Mouse (Mus musculus) kidney, postnatal 10 days (tissue): ENCODE measurements around the gene Psd.
A peak's percentile ranks its signal among the peaks of the same experiment; 100 is the strongest.

Experiments used
- DNase-seq: peaks from one replicate; pipeline ENCODE4 v3.0.0; 2021; ENCODE audit warnings: mixed read lengths

Psd gene

DNA sequence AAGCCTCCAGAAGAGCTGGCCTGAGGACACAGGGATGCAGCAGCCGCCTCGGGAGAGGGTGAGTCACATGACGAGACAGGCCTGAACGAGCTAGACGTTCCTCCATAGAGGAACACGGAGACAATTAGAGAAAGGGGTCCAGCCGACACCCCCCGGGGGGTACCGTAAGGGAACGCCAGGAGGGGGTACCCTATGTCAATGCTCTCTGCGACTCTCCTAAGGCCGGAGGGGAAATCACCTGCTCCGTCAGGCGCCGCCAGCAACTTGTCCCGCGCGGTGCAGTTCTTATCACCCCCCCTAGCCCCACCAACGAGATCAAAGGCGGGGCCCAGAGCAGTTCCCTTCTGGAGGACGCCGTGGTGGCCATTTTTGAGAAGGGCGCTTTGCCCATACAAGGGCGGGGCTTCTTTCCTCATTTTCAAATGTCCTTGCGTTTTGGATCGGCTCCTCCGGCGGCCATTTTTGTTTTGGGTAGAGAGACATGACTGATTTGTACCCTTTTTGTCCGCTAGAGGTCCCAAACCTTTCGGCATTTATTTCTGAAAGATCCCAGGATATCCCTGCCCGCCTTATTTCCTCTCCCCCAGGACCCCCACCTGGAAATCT lies 11.5 kb upstream of the Psd start, which contains the start of gene Cuedc2:
Cuedc2 (minus strand) TSS at position 372 of the 606 bp plus-strand sequence.
- peak; percentile 97 for DNase-seq

DNA sequence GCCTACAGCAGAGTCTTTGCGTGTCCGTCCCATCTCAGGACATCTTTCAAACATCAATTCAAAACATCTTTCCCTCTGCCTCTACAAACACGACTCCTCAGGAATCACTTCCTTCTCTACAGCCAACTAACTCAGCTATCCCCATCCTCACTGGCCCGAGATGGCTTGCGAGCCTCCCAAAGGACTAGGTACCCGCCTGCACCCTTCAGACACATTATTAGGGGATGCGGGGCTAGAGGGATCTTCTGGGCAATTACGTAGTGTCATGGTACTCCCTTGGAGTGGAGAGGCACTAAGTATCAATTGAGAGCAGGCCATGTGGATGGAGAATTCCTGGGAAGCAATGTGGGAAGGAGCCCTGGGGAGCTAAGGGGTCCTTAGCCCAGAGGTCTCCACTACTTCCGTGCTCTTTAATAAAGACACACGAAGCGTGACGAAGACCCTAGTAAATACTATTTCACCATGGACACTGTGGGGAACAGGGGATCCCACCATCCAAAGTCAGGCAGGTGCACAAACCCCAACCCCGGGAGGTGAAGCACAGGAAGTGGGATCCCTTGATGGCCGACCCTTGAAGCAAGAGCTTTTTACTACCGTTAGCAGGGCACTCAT lies 10.9 kb upstream of the Psd start:
- no peak for DNase-seq

DNA sequence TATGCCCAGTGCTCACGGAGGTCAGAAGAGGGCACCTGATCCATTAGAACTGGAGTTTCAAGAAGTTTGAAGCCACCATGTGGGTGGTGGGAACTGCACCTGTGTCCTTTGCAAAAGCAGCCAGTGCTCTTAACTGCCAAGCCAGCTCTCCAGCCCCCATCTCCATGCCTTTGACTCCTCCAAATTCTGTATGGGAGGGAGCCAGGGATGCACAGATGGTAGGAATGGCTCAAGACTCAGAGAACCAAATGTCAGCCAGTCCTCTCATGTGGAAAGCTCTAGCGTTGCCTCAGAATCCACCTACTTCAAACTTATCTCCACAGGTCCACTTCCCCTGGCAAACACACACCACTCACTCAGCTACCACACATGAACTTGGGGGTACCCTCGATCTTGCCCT lies 7.0 kb upstream of the Psd start:
- no peak for DNase-seq

DNA sequence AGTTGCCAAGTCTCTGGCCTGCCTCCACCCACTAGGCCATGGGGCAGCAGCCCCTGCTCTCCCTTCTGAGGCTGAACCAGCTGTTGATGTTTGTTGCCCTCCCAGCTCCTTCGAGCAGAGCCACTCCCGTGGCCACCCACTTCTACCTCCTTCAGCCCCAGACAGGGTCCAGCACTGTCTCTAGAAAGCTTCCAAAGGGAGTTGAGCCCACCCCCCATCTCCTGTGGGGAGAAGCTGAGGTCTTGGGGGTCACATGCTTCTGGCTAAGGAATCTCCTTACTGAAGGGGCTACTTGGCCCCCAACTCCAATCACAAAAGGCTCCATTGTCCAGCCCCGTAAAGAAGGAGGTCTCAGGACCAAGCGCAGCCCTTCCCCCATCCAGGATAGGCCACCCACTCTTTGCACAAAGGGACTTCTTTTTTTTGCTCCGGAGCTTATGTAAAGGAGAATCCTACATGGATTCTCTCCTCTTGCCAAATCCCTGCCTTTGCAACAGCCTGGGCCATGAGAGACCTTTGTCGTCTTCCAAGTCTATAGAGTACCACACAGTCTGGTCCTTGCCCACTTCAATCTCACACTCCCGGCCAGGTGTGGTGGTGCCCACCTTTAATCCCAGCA lies 5.9 kb upstream of the Psd start:
- no peak for DNase-seq

DNA sequence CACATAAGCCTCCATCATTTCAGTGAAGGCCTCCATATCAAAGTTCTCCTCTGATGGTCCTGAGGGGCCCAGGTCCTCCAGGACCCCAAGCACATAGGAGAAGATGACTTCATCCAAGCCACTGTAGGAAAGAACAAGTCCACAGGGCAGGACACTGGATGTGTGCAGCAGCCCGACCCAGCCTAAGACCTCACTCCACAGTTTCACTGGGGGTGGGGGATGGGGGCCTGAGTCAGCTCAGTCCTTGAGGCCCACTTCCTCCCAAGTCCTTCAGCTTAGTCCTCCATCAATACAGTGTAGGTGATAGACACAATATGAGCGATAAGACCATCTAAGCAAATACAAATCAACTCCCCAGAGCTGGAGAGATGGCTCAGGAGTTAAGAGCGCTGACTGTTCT lies 5.0 kb upstream of the Psd start:
- DNase-seq, result no peak

DNA sequence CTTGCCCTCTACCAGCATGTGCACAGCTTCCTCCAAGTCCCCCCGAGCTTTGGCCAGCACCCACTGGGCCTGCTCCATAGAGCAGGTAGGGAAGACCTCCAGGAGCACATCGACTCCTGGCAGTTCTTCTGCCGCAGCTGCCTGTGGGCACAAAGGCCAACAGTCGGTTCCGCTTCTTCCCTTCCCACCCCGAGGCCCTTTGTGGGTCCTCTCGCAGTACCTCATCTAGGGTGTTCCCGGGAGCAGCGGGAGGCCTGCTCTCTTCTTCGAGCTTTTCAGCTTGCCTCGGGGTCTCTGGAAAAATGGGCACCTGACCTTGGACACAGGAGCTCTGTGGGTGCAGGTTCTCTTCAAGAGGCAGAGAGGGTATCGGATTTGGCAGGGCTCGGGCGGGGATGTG lies 4.4 kb upstream of the Psd start:
- peak; percentile 14 for DNase-seq

DNA sequence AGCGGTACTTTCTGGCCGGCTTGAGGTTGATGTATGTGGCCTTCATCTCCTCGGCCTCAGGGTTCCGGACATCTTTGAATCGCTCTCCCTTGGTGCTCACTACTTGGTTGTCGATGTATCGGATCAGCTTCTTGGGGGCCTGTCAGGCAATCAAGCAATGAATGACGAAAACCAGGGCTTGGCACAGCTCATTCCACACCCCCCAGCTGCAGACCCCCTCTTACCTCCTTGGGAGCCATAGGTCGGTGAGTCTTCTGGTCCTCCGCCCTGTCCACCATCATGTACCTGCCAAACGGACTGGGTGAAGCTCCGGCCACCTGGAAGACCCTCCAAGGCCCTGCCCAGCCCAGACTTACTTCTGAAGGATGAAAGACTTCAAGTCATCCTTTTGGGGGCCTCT lies 3.7 kb upstream of the Psd start:
- DNase-seq, result no peak

DNA sequence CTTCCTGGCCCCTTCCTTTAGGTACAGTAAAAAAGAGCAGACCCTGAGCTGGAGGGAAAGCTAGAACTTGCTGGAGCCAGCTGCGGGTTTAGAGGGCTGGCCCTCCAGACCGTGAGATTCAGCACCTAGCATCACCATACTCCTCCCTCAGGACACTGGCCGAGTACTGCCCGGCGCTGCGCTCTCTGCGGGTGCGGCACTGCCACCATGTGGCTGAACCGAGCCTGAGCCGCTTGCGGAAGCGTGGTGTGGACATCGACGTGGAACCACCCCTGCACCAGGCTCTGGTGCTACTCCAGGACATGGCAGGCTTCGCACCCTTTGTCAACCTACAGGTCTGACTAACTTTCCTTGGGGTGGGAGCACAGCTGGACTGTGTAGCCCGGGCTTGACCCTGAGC lies 3.0 kb upstream of the Psd start:
- DNase-seq, result peak; percentile 91

DNA sequence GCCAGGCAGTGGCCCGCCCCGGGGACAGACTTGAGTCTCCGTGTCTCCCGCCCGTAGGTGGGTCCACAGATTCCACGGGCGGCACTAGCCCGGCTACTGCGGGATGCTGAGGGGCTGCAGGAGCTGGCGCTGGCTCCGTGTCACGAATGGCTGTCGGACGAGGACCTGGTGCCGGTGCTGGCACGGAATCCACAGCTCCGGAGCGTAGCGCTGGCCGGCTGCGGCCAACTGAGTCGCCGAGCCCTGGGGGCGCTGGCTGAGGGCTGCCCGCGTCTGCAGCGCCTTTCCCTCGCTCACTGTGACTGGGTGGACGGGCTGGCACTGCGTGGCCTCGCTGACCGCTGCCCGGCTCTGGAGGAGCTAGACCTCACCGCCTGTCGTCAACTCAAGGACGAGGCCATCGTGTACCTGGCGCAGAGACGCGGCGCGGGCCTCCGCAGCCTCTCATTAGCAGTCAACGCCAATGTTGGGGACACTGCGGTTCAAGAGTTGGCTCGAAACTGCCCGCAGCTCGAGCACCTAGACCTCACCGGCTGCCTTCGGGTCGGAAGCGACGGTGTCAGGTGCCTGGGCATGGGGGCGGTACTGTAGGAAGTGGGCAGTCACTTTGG lies 2.2 kb upstream of the Psd start:
- peak; percentile 56 for DNase-seq

DNA sequence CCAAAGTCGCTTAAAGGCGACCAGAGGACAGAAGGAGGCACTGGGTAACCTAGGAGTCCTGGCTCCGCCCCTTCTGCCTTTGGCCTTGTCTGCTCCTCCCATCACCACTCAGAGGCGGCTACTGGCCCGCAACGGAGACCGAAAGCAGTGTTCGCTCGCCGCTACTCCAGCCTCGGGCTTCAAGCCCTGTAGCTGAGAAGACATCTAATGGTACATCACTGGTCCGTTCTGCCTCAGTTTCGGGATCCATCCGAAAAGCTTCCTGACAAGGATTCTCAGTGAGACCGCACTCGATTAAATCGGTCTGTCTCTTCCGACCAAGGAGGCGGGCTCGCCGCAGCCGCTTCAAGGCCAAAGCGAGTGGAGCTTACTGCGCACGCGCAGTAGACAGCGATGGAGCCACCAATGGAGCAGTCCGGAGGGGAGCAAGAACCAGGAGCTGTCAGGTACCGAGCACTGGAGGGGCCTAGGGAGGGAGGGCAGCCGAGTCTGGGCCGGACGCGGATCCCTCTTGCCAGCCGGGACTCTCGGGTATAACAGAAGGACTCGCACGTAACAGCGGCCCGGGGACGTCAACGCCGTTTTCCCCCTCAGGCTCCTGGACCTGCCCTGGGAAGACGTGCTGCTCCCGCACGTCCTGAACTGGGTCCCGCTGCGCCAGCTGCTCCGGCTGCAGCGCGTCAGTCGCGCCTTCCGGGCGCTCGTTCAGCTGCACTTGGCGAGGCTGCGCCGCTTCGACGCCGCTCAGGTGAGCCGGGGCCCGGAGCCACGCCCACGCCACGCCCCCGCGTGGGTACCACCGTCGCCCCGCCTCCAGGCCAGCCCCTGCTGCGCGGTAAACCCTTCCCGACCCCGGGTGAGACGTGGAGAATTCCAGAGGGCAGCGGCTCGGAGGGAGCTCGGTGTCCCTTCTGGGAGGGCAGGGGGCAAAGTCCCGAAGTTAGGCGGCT lies 1.4 kb upstream of the Psd start, which contains the start of gene Fbxl15:
Fbxl15 (plus strand) TSS at position 104 of the 950 bp plus-strand sequence.
- DNase-seq, result peak; percentile 96

DNA sequence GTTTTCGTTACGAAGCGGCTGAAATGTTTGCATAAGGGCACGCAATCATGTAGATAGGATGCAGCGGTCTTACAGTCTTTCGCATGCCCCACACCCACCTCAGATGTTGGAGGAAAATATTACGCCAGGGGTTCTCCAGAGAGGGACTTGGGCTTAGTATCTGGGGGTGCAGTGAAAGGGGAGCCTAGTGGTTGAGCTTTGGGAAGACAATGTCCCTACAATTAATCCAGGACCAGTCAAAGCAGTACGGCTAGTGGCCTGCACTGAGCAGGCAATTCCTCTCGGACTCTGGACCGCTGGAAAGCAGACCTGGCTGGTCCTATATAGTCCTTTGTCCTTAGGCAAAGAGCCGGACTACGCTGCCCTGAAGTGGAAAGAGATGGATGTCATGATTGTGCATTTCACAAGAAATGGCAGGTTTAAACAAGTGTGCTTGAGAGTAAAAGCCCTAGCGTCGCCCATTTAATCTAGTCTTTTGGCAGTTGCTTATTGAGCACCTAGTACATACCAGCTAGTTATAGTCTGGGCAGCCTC lies 642 bp upstream of the Psd start:
- peak; percentile 34 for DNase-seq

DNA sequence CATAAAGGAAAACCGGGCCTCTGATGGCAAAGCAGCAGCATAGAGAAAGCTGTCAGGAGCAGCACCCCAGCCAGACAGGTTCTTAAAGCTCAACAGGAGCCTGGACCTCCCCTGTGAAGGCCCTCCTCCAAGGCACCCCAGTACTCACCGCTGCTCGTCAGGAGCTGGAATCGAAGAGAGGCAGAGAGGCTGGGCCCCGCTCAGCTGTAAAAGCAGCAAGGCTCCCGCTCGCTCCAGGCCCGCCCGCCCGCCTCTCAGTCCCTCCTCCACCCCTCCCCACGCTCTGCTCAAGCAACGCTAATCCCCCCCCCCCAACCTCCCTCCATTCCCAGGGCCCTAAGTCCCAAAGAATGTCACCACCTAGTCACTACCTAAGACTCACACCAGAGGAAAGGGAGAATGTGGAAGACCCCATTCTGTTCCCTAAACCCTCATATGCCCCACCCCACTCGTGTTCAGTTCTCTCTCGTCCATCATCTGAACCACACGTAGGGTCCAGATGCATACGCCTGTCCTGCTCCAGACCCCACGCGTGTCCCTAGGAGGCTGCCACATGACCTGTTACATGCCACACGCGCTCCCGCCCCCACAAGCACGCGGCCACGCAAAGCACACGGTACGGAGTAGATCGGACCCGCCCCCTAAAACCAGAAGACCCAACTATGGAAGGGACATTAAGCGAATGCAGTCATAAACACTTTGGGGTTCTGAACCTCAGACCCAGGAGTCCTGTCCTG lies 769 bp downstream of the Psd start:
- no peak for DNase-seq

DNA sequence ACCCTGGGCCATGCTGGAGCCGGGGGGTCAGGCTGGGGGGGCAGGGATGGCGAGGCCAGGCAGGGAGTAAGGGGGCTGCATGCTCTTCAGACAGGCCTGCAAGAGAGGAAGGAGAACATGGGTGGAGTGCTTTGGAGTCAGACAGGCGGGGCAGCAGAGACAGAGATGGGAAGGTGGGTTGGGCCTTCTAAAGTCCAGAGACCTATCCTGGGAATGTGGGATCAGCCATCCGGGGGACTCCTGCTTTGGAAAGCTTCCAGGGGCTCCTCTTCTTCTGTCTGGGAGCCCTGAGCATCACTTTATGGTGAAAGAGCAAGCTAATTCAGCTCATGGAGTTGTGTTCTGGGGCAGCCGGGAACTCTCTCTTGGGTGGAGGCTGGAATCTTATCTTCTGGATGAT lies 2.0 kb downstream of the Psd start:
- no peak for DNase-seq

DNA sequence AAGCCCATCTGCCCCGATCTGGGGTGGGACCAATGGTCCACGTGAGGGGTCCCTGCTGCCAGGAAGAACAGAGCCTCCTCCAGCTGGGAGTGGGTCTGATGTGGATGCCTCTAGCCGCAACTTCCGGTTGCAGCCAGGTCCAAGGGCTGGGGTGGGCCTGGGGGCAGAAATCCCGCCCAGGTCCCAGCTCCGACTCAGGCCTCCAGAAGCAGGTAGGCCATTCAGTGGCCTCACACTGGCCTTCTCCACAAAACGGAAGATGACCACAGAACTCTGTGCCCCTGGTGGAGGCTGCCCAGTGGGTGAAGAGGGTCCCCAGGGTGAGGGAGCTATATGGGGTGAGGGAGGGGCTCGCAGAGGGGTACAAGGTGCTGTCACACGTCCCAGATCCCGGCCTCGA lies 2.6 kb downstream of the Psd start:
- no peak for DNase-seq

DNA sequence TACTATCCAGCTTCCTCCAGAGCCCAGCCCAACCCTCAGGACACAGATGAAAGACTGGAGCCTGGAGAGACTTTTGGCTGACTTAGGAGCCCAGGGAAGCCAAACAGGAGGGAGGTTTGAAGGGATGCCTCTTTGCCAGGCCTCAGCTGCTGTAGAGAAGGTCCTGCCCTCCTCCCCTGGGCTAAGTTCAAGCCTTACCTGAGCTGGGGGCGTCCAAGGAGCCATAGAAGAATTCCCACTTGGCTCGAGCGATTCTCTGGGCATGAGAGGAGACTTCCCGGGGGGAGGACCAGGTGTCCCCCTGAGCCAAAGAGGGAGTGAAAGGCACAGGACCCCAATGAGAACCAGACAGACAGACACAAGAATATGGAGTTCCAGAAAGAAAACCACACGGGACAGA lies 3.2 kb downstream of the Psd start:
- no peak for DNase-seq

DNA sequence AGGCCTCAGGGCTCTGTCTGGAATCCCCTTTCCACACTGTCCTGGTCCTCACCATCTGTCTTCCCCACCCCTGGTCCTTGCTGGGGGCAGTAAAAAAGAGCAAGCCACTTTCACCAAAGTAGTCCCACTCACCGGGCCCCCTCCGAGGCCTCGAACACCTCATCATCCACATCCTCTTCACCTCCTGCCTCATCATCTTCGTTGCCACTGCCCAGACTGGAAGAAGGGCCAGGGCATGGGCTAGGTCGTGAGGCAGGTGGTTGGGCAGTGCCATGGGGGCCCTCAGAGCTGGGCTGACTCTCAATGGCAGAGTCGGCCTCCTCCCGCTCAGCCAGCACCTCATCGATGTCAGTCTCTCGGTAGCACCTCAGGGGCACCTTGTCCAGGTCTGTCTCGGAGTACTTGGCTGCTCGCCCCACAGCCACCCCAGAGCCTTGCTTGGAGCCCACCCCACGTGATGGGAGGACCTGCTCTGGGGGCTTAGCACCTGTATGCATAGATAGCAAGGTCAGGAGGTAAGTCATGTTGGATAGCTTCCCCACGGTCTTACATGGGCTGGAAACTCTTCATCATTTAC lies 3.9 kb downstream of the Psd start:
- DNase-seq, result no peak

DNA sequence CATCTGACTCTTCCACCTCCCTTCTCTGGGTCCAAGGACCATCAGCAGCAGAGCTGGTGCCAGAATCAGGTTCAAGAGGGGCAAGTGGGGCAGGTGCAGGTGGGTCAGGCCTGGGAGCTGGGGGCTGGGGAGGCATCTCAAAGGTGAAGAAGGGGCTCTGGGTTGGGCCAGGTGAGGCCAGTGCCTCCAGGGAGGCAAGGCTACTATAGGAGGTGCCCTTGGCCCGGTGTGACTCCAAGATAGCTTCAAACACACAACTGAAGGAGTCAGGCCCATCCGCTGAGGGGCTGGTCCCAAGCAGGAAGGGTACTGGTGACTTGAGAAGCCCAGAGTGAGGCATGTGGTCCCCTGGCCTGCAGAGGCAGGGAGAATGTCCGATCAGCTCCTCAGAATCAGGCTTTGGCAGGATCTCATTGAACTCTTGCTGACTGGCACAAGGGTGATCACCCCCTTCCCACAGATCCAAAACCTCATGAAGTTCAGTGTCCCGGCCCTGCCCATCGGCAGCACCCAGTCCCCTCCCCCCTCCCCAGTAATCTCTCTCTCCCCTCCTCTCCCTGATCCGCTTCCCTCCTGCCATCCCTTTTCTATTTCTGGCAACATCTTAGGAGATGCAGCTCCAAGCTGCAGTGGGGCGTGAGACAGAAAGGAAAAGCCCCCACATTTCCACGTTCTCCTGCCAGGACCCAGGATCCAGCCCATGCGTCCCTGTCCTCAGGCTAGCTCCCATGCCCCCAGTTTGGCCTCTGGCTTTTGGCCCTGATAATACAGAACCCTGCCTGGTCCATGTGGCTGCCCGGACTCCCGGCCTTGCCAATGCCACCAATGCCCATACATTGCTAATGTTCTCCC lies 4.6 kb downstream of the Psd start:
- DNase-seq, result no peak

DNA sequence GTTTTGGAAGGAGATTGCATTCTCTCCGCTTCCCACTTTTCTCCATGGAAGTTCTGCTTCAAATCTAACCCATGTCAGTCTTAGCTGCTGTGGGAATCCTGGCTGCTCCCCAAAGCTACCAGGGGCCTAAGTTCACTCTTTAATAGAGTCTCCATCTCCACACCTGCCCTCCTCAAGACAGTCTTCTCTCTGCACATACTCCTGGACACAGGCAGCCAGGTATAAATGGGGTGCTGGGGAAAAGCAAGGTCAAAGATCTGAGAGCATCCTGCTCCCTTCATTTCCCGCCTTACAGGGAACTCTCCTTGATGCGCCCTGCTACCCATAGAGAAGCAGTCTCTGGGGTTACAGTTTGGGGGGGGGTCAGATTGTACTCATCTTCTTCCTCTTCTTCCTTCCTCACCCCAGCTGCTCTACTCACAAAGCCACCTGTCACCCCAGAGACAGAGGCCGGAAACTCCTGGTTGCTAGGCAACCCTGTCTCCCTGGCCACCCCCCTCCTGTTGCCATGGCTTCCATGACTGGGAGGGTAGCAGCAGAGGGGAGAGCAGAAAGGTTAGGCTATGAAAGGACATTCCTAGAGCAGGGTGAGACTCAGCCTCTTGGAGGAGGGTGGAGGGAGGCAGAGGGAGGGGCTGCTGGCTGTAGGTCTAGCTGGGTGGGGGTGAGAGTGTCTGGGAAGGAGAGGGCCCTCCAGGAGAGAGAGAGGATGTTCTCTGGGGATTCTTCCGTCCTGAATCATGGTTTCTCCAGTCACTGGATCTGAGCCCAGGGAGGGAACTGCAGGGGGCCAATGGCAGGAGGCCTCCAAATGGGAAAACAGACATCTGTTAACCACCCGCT lies 5.6 kb downstream of the Psd start:
- peak; percentile 29 for DNase-seq

DNA sequence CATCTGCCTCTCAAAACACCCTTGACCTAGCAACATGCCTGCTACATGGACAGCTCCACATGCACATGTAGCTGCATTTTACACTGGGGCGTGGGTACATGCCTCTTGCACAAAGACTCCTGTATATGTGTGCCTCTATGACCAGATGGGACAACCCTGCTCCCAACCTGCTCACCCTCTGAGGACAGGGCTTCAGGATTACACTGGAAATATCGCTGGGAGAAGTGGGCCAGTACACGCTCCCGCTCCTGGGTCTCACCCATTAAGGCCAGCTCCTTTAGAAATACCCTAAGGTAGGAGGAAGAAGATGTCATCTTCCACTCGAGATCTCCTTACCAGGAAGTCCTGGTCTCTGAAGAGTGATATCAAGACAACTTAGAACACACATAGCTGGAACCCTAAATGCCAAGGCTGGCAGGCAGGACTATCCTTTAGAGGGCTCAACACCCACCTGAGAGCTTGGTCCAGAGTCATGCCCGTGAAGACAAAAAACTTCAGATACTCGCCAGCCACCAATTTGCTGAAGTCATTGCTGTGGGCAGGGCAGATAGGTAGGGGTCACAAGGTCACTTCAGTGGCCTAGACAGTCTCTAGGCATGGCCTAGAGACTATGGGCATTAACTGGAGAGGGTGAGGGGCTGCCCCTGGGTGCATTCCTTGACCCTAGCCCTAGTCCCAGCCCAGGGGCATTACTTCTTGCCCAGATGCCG lies 6.7 kb downstream of the Psd start:
- DNase-seq, result peak; percentile 4
